Mouse (Mus musculus) midbrain, embryonic 12.5 days (tissue): ENCODE results near the gene Prss23. TPM values are rescaled to one million over a fixed set of nuclear protein-coding genes. Genes with fewer than 3 reads are reported as not detected.

Source experiments
- polyA plus RNA-seq: library from polyadenylated mRNA; unstranded; fragments of >200 nt; fragmentation: Nextera tagmentation; extraction: Ambion mirVana; gene quantifications from 2 replicates; pipeline ENCODE4 v1.2.1, GENCODE M21; 2016

The Prss23 gene
- polyA plus RNA-seq, 1 experiment from 2014 or later = 32.1 TPM

Other genes with a start within 250 kb of the Prss23 start
- 19.1 and 20.9 TPM in 2 replicates for gene Tmem135, start 123.0 kb downstream of the Prss23 start, polyA plus RNA-seq
- 2.1 and 2.5 TPM in 2 replicates for gene Fzd4, start 122.8 kb downstream of the Prss23 start, polyA plus RNA-seq
- gene Me3, start 105.2 kb upstream of the Prss23 start, polyA plus RNA-seq = 1.1 and 1.7 TPM in 2 replicates